In the genomic region with DNA sequence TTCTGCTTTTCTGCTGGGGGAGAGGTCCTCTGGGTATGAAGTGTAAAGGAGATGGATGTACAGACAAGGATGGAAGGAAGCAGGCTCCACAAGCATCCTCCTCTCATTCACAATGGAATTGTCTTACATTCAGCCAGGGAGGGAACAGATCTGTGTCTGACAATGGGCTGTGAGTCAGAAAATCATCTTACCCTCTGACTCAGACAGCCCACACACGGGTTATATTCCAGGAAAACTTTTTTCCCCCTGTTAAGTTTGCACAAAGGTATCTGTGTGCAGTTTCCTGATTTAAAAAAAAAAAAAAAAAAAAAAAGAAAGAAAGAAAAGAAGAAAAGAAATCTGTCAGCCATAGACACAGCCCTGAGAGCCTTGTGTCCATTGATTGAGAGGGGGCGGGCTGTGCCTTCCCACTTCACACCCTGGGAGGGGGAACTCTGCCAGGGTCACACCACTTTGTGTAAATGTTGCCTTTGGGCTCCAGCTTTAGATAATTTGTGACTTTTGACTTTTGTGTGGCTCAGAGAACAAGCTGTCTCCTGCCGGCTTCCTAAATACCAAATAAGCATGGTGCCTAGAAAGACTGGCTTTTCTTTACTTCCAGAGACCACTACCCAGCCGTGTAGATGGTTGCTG, we compare ENCODE assay signal across 23 mouse cellular contexts. TPM values are rescaled to one million over a fixed set of nuclear protein-coding genes. Genes with fewer than 3 reads are reported as not detected.
DNase-seq lines count a peak whose midpoint lies in the region; ATAC-seq and TF ChIP-seq lines count a peak whose summit lies in the region.
"Had no signal": no experiment of that assay in that cellular context is flagged by ENCODE, and none has a peak within 500 bp of the region (broad histone marks: within the 10 kb centered on the region; RNA-seq: fewer than 3 reads in every experiment).

No protein-coding gene starts in this region.

- intact Hi-C loops in heart, postnatal 36 days (cut with DNase I), result no loop called here

- no peak for TF ChIP-seq CTCF in heart, postnatal 0 days (IDR thresholded peaks at IDR 0.05; ENCODE audit: low read depth)
- no peak for TF ChIP-seq CTCF in liver, postnatal 0 days (IDR thresholded peaks at IDR 0.05; ENCODE audit: low read depth)
- TF ChIP-seq CTCF in forebrain, postnatal 0 days (IDR thresholded peaks at IDR 0.05; ENCODE audit: low read depth), result no peak

- no peak for TF ChIP-seq POLR2A in myocyte (IDR thresholded peaks at IDR 0.05; ENCODE audit: insufficient read length, low read depth)

- ATAC-seq in heart, postnatal 0 days (ENCODE audit: insufficient read depth, low read depth), result no peak
- no peak for ATAC-seq in liver, postnatal 0 days
- no peak for ATAC-seq in forebrain, postnatal 0 days
- ATAC-seq: activated CD4-positive, CD25-positive, alpha-beta regulatory T cell, adult 4 months; forebrain, embryonic 16.5 days; intestine, embryonic 16.5 days had no signal

- H3K4me1 ChIP-seq in heart, postnatal 0 days (ENCODE audit: control insufficient read depth, insufficient read depth), result peaks cover 8% of the 10 kb centered on the region
- H3K4me1 ChIP-seq in liver, postnatal 0 days (ENCODE audit: insufficient read depth), result peaks cover 26% of the 10 kb centered on the region
- 0 out of 2 replicates have a peak, but pooled peaks cover 12% of the 10 kb centered on the region for H3K4me1 ChIP-seq in forebrain, postnatal 0 days (ENCODE audit: insufficient read depth)

- no peaks in the 10 kb centered on the region for H3K27me3 ChIP-seq in heart, postnatal 0 days (ENCODE audit: control insufficient read depth, insufficient read depth, low read length)
- no peaks in the 10 kb centered on the region for H3K27me3 ChIP-seq in liver, postnatal 0 days (ENCODE audit: insufficient read depth, low read length)
- H3K27me3 ChIP-seq in myocyte (ENCODE audit: control insufficient read depth, insufficient read depth, insufficient read length), result no peaks in the 10 kb centered on the region
- no peaks in the 10 kb centered on the region for H3K27me3 ChIP-seq in forebrain, postnatal 0 days (ENCODE audit: insufficient read depth, low read length)

- peak overlapping the region; percentile 43 for H3K27ac ChIP-seq in heart, postnatal 0 days (ENCODE audit: low read depth)
- peak overlapping the region; percentile 30 for H3K27ac ChIP-seq in liver, postnatal 0 days (ENCODE audit: low read depth)
- no peak overlapping the region for H3K27ac ChIP-seq in forebrain, postnatal 0 days (ENCODE audit: low read depth, low read length)
- H3K27ac ChIP-seq: hindbrain, embryonic 15.5 days had no signal

- H3ac ChIP-seq in myocyte (ENCODE audit: control insufficient read depth, insufficient read length), result no peak overlapping the region

- no peak overlapping the region for H3K4me2 ChIP-seq in heart, postnatal 0 days (ENCODE audit: low read depth, low read length)
- H3K4me2 ChIP-seq in liver, postnatal 0 days (ENCODE audit: low read depth, low read length), result no peak overlapping the region
- H3K4me2 ChIP-seq in myocyte (ENCODE audit: low read depth), result peak overlapping the region; percentile 36
- no peak overlapping the region for H3K4me2 ChIP-seq in forebrain, postnatal 0 days (ENCODE audit: low read depth)
- H3K4me2 ChIP-seq: hindbrain, embryonic 15.5 days; lung, embryonic 14.5 days; midbrain, embryonic 11.5 days had no signal

- no peaks in the 10 kb centered on the region for H3K36me3 ChIP-seq in heart, postnatal 0 days (replicated peaks; ENCODE audit: control insufficient read depth, insufficient read depth, low read length)
- H3K36me3 ChIP-seq in liver, postnatal 0 days (replicated peaks; ENCODE audit: insufficient read depth, low read length), result no peaks in the 10 kb centered on the region
- H3K36me3 ChIP-seq in myocyte (ENCODE audit: control insufficient read depth, insufficient read depth), result no peaks in the 10 kb centered on the region
- H3K36me3 ChIP-seq in forebrain, postnatal 0 days (ENCODE audit: insufficient read depth), result no peaks in the 10 kb centered on the region
- H3K36me3 ChIP-seq: hindbrain, embryonic 15.5 days had no signal

- WGBS in heart, postnatal 0 days, result 42% methylated on average over 4 of the region's 4 CpGs
- 40% methylated on average over 4 of the region's 4 CpGs for WGBS in liver, postnatal 0 days (ENCODE audit: insufficient replicate concordance)
- 23% methylated on average over 4 of the region's 4 CpGs for WGBS in forebrain, postnatal 0 days

- no peak overlapping the region for H3K4me3 ChIP-seq in heart, postnatal 0 days (ENCODE audit: low read depth, low read length)
- H3K4me3 ChIP-seq in liver, postnatal 0 days (ENCODE audit: low read depth, low read length), result no peak overlapping the region
- H3K4me3 ChIP-seq in myocyte, result no peak overlapping the region
- no peak overlapping the region for H3K4me3 ChIP-seq in forebrain, postnatal 0 days (ENCODE audit: low read depth, low read length)
- H3K4me3 ChIP-seq: hindbrain, embryonic 15.5 days had no signal

- H3K9me3 ChIP-seq in heart, postnatal 0 days (replicated peaks; ENCODE audit: control insufficient read depth, low read length), result no peaks in the 10 kb centered on the region
- no peaks in the 10 kb centered on the region for H3K9me3 ChIP-seq in liver, postnatal 0 days (ENCODE audit: low read length)
- H3K9me3 ChIP-seq in forebrain, postnatal 0 days (ENCODE audit: low read length), result no peaks in the 10 kb centered on the region
- H3K9me3 ChIP-seq: hindbrain, embryonic 15.5 days had no signal

- H3K79me2 ChIP-seq in myocyte (ENCODE audit: control insufficient read depth, insufficient read depth), result no peaks in the 10 kb centered on the region

- TF ChIP-seq EP300 in heart, postnatal 0 days (IDR thresholded peaks at IDR 0.05; ENCODE audit: low read depth), result no peak
- TF ChIP-seq EP300 in liver, postnatal 0 days (IDR thresholded peaks at IDR 0.05; ENCODE audit: low read depth), result no peak

- H3K9ac ChIP-seq in heart, postnatal 0 days (replicated peaks; ENCODE audit: low read depth, low read length), result no peak overlapping the region
- H3K9ac ChIP-seq in liver, postnatal 0 days (replicated peaks), result no peak overlapping the region
- no peak overlapping the region for H3K9ac ChIP-seq in forebrain, postnatal 0 days
- H3K9ac ChIP-seq: hindbrain, embryonic 15.5 days; lung, embryonic 14.5 days had no signal

- no peak for DNase-seq in heart, postnatal 0 days (ENCODE audit: low spot score)
- no peak for DNase-seq in heart, postnatal 36 days
- DNase-seq in liver, postnatal 0 days, result no peak
- DNase-seq in liver (no peak), NIH3T3 (ENCODE audit: low read depth) (peak; percentile 61)
- no peak for DNase-seq in gastrocnemius, postnatal 25 days
- DNase-seq in forebrain, postnatal 0 days, result no peak
- DNase-seq: adrenal gland, postnatal 10 days; cerebellum, adult 9-11 months; kidney, postnatal 14 days; left cerebral cortex, postnatal 4 days; lung, embryonic 14.5 days had no signal

TF ChIP-seq in myocyte, 11 proteins besides CTCF, POLR2A, EP300 and RAD21:
- TF ChIP-seq TCF3 (IDR thresholded peaks at IDR 0.05; ENCODE audit: insufficient read length, low read depth) (no peak), TCF12 (IDR thresholded peaks at IDR 0.05; ENCODE audit: insufficient read depth, poor library complexity, severe bottlenecking) (no peak), REST (IDR thresholded peaks at IDR 0.05; ENCODE audit: insufficient read depth, insufficient read length) (no peak), MYOD1 (IDR thresholded peaks at IDR 0.05; ENCODE audit: control insufficient read depth in 1 of 3, insufficient read length in 2 of 3, low read depth in 2 of 3) (no peak)

RNA-seq across cellular contexts. Expression of gene Rbp1, which starts 11.3 kb away (rescaled TPM):
- total RNA-seq in heart, postnatal 0 days (2014; rRNA removed; ENCODE audit: low replicate concordance), result 10.7 and 14.2 TPM in 2 replicates
- 36.9 and 39.1 TPM in 2 replicates for polyA plus RNA-seq in heart, postnatal 0 days (2015; fragmentation: Nextera tagmentation; extraction: Ambion mirVana)
- 1 to 10 TPM; 6.7 to 7.5 TPM for total RNA-seq in heart, postnatal 36 days (2021)
- 54.3 and 59.6 TPM in 2 replicates for polyA plus RNA-seq in liver, postnatal 0 days (2015; fragmentation: Nextera tagmentation; extraction: Ambion mirVana)
- 4.4 TPM for polyA plus RNA-seq in myocyte (2012; fragmentation: generic; extraction: Trizol)
- total RNA-seq in gastrocnemius, postnatal 25 days (2021), result 1 to 10 TPM; 1.8 to 3.0 TPM
- 12.4 and 12.9 TPM in 2 replicates for total RNA-seq in forebrain, postnatal 0 days (2014; rRNA removed)
- polyA plus RNA-seq in forebrain, postnatal 0 days (2015; fragmentation: Nextera tagmentation; extraction: Ambion mirVana), result 32.1 and 41.6 TPM in 2 replicates
- total RNA-seq: monocyte, adult 5-6 weeks; neutrophil, adult 5-6 weeks had no signal

RNA-seq across cellular contexts. Expression of gene Rbp2, which starts 51.8 kb away (rescaled TPM):
- not detected in 2 replicates for total RNA-seq in heart, postnatal 0 days (2014; rRNA removed; ENCODE audit: low replicate concordance)
- 0.21 TPM in 1 of 2 replicates, not detected in the other for polyA plus RNA-seq in heart, postnatal 0 days (2015; fragmentation: Nextera tagmentation; extraction: Ambion mirVana)
- not detected for total RNA-seq in heart, postnatal 36 days (2021)
- polyA plus RNA-seq in liver, postnatal 0 days (2015; fragmentation: Nextera tagmentation; extraction: Ambion mirVana), result 85.5 and 94.5 TPM in 2 replicates
- 0.17 TPM for polyA plus RNA-seq in myocyte (2012; fragmentation: generic; extraction: Trizol)
- not detected for total RNA-seq in gastrocnemius, postnatal 25 days (2021)
- 0.76 TPM in 1 of 2 replicates, not detected in the other for total RNA-seq in forebrain, postnatal 0 days (2014; rRNA removed)
- 0.48 and 0.67 TPM in 2 replicates for polyA plus RNA-seq in forebrain, postnatal 0 days (2015; fragmentation: Nextera tagmentation; extraction: Ambion mirVana)
- total RNA-seq: left cerebral cortex, adult 18-20 months; left cerebral cortex, postnatal 4 days; liver, adult 2 months; monocyte, adult 5-6 weeks; neutrophil, adult 5-6 weeks had no signal
- polyA plus RNA-seq: activated CD4-positive, CD25-positive, alpha-beta regulatory T cell, adult 4 months; forebrain, embryonic 16.5 days; liver, adult 2 months; testis, adult 2 months had no signal
